Mouse (Mus musculus) lung, embryonic 16.5 days (tissue): ENCODE results near the gene Riok1. TPM values are rescaled to one million over a fixed set of nuclear protein-coding genes. Genes with fewer than 3 reads are reported as not detected.

Experiments used
- ATAC-seq: fragments of 200-750 bp; cut with Nextera tagmentation; 2 replicates; pipeline ENCODE4 v1.8.0; 2017; ENCODE audit warnings: low read depth, mild to moderate bottlenecking, moderate library complexity
- H3K27ac ChIP-seq: fragments of 300-500 bp; sonication (generic); 2 replicates; pipeline ENCODE4 v1.5.1; 2014; ENCODE audit warnings: mild to moderate bottlenecking, control low read depth, low read length
- H3K27me3 ChIP-seq: fragments of 300-500 bp; sonication (generic); 2 replicates; pipeline ENCODE4 v1.6.1; 2014; ENCODE audit warnings: low read depth, low read length, mixed read lengths; ENCODE audit not compliant: control insufficient read depth, insufficient read depth
- H3K36me3 ChIP-seq: fragments of 300-500 bp; sonication (generic); 2 replicates; pipeline ENCODE4 v1.6.1; 2014; ENCODE audit warnings: low read length; ENCODE audit not compliant: control insufficient read depth, insufficient read depth
- H3K4me1 ChIP-seq: fragments of 300-500 bp; sonication (generic); replicated peaks from 2 replicates; pipeline ENCODE4 v1.6.1; 2014; ENCODE audit warnings: low read length, mixed read lengths; ENCODE audit not compliant: control insufficient read depth, insufficient read depth
- H3K4me2 ChIP-seq: fragments of 300-500 bp; sonication (generic); 2 replicates; pipeline ENCODE4 v1.6.1; 2014; ENCODE audit warnings: low read depth, low read length, control low read depth
- H3K4me3 ChIP-seq: fragments of 300-500 bp; sonication (generic); 2 replicates; pipeline ENCODE4 v1.5.1; 2014; ENCODE audit warnings: mild to moderate bottlenecking, low read length, control low read depth
- H3K9ac ChIP-seq: fragments of 300-500 bp; sonication (generic); 2 replicates; pipeline ENCODE4 v1.6.1; 2014; ENCODE audit warnings: low read length, control low read depth
- H3K9me3 ChIP-seq: fragments of 300-500 bp; sonication (generic); 2 replicates; pipeline ENCODE4 v1.6.1; 2016; ENCODE audit warnings: low read length; ENCODE audit not compliant: control insufficient read depth
- WGBS: fragments of 180-500 bp; shearing (Covaris S2); extraction: QIAGEN DNeasy Blood & Tissue Kit; methylation state at CpG from one replicate; pipeline ENCODE4 v1.1.7; 2014; 5-methylcytosine and 5-hydroxymethylcytosine counted together
- polyA plus RNA-seq: library from polyadenylated mRNA; unstranded; fragments of >200 nt; fragmentation: Nextera tagmentation; extraction: Ambion mirVana; gene quantifications from 2 replicates; pipeline ENCODE4 v1.2.1, GENCODE M21; 2015

The Riok1 gene
- polyA plus RNA-seq, 1 experiment from 2014 or later = 56.0 TPM

DNA sequence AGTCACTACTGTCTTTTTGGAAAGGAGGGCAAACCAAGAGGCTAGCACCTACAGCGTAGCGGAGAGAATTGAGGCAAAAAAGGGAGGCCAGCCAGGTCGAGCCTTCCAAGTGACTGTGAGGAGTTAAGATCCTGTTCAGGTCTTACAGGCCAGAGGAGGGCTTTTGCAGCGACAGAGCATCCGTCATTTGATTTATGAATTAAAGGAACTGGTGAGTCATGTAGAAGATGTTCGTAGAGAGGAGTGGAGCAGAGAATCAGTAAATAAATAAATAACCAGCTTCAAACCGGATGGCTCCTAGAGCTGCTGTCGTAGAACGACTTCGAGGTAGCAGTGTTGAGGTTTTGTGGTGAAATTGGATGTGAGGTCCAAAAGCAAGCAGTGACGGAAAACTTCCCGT is 1.0 kb downstream of the Riok1 start:
- Histone ChIP-seq H3K9ac (peak overlapping the region; percentile 93), H3K4me2 (peak overlapping the region; percentile 84), H3K27me3 (no peaks in the 10 kb centered on the region), H3K9me3 (no peaks in the 10 kb centered on the region), H3K27ac (no peak overlapping the region), H3K36me3 (peaks cover 15% of the 10 kb centered on the region), H3K4me3 (peak overlapping the region; percentile 95), H3K4me1 (peaks cover 20% of the 10 kb centered on the region)
- no peak for ATAC-seq
- WGBS = 31% methylated on average over 12 of the region's 12 CpGs

DNA sequence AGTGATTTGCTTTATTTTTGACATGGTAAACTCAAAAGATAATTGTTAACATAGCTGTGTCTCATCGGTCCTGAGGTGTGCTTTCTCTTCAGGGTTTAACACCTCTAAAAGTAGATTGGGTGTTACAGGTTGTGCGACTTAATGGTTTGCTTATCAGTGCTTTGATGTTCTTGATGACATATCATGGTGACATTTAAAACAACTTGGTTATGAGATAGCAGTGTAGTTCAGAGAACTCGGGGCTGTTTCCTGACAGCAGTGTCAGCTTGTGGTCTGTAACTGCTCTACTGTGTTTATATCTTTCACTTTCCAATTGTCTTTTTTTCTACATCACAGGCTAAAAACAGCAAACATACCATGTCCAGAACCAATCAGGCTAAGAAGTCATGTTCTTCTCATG is 13.1 kb downstream of the Riok1 start:
- no peak overlapping the region for H3K4me3 ChIP-seq
- 53% methylated on average over 3 of the region's 3 CpGs for WGBS
- peaks cover 60% of the 10 kb centered on the region for H3K36me3 ChIP-seq
- H3K9ac ChIP-seq = no peak overlapping the region
- no peak for ATAC-seq
- H3K4me1 ChIP-seq = no peaks in the 10 kb centered on the region
- no peak overlapping the region for H3K27ac ChIP-seq
- no peaks in the 10 kb centered on the region for H3K27me3 ChIP-seq
- H3K4me2 ChIP-seq = no peak overlapping the region
- no peaks in the 10 kb centered on the region for H3K9me3 ChIP-seq

DNA sequence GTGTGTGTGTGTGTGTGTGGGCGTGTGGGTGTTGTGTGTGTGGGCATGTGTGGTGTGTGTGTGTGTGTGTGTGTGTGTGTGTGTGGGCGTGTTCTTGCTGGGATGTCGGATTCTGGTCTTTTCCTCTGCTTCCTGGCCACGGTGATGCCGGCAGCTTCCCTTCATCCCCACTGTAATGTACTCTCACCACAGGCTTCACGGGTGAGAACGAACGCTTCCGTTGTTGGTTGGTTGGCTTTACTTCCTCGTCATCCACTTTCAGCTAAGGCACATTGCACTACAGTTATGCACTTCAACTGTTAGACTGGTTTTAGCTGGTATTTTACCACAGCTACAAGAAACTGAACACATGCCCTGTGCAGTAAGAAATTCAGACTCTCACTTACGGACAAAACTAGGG is 25.9 kb downstream of the Riok1 start:
- H3K4me2 ChIP-seq = no peak overlapping the region
- no peaks in the 10 kb centered on the region for H3K4me1 ChIP-seq
- no peaks in the 10 kb centered on the region for H3K27me3 ChIP-seq
- no peak for ATAC-seq
- H3K4me3 ChIP-seq = no peak overlapping the region
- H3K9ac ChIP-seq = no peak overlapping the region
- H3K9me3 ChIP-seq = no peaks in the 10 kb centered on the region
- H3K27ac ChIP-seq = no peak overlapping the region
- 87% methylated on average over 11 of the region's 11 CpGs for WGBS
- H3K36me3 ChIP-seq = peaks cover 16% of the 10 kb centered on the region

DNA sequence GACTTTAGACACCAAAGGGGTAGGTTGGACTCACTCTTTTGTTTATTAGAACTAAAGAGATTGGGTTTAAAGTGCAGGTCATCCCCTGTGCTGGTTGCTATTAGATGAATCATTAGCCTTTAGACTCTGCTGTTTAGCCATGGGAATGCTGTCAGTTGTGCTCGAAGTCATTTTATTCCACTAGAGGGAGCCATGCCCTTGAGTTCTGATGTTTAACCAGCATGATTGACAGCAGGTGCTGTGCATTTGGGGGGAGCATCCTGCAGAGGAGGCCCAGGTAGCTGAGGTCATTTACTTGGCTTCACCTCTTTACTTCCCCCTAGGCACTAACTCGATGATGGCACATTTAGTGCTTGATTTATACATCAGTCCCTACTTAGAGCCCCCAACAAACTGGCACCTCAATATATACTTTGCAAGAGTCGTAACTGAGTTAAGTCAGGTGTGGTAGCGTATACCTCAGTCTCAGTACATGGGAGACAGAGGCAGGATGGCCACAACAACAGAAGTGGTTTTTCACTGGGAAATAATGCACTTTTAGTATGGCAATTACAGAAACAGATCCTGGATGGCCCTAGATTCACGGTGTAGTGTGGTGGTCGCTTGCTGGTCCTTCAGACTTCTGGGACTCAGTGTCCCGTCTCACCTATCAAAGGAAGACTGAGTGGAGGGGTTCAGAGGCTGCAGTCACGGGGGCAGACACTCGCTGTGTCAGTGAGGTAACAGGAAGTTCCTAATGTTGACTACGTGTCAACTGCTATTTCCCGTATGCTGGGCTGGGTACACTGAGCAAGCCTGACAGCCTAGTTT is 28.3 kb downstream of the Riok1 start:
- H3K4me3 ChIP-seq = no peak overlapping the region
- no peaks in the 10 kb centered on the region for H3K4me1 ChIP-seq
- H3K27me3 ChIP-seq = no peaks in the 10 kb centered on the region
- H3K36me3 ChIP-seq = peaks cover 7% of the 10 kb centered on the region; the same call in 1 of the 2 replicates
- H3K27ac ChIP-seq = no peak overlapping the region
- ATAC-seq = peak; percentile 56
- 53% methylated on average over 11 of the region's 11 CpGs for WGBS
- H3K9ac ChIP-seq = no peak overlapping the region
- no peaks in the 10 kb centered on the region for H3K9me3 ChIP-seq
- no peak overlapping the region for H3K4me2 ChIP-seq

DNA sequence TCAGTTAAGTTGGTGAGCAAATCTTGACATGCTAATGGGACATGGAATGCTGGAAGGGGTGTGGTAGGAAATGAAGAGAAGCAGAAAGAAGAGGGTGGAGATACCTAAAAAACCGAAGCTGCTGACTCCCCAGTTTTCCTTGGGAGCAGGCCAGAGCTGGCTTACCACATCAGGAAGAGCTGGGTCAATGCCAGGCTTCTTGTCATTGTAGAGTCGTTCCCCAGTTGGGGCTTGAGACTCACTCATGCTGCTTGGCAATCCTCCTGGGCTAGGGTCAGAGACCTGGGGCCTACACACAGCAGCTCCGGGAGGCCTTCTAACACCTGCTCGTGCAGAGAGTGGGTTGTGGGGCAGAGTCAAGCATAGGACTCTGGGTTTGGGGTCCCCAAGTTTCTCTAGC is 34.1 kb downstream of the Riok1 start:
- Histone ChIP-seq H3K9me3 (no peaks in the 10 kb centered on the region), H3K36me3 (no peaks in the 10 kb centered on the region), H3K9ac (no peak overlapping the region), H3K4me2 (no peak overlapping the region), H3K4me3 (no peak overlapping the region), H3K4me1 (peaks cover 3% of the 10 kb centered on the region; the same call in 1 of the 2 replicates), H3K27ac (no peak overlapping the region), H3K27me3 (no peaks in the 10 kb centered on the region)
- 53% methylated on average over 4 of the region's 4 CpGs for WGBS
- ATAC-seq = peak; percentile 45; the same call in 1 of the 2 replicates

DNA sequence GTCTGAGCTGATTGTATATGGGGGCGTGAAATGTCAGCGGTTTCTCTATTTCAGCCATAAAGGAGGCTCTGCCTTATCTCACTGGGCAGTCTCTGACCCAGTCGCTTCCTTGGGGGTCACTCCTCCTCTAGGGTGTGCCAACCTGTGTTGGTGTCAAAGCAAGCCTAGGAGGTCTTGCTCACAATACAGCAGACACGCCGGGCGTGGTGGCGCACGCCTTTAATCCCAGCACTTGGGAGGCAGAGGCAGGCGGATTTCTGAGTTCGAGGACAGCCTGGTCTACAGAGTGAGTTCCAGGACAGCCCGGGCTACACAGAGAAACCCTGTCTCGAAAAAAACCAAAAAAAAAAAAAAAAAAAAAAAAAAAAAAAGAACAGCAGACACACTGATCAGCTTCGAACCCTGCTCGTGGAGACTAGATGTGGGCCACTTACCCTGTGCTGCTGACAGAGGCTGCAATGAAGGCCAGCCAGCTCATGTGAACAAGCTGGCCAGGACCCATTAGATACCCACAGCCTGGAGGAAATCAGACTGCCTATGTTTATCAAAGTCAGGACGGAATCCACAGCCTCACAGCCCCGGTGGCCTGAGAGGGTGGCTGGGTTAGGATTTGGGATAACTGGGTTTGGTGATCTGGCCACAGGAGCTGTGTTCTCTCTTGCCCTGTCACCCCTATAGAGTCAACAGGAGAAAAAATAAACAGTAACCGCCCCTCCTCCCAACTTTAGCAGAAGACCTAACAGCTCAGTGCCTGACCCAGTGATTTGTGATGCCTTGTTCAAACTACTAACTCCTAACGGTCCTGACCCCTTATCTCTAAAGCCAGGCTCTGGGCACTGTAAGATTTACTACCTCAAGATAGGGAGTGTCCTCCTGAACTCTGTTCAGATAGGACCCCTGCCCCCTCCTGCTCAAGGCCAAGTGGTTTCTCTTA is 36.8 kb downstream of the Riok1 start:
- ATAC-seq = no peak
- H3K9me3 ChIP-seq = no peaks in the 10 kb centered on the region
- H3K4me3 ChIP-seq = no peak overlapping the region
- H3K36me3 ChIP-seq = no peaks in the 10 kb centered on the region
- H3K9ac ChIP-seq = no peak overlapping the region
- H3K4me2 ChIP-seq = no peak overlapping the region
- no peak overlapping the region for H3K27ac ChIP-seq
- 68% methylated on average over 17 of the region's 18 CpGs for WGBS
- peaks cover 3% of the 10 kb centered on the region for H3K4me1 ChIP-seq
- no peaks in the 10 kb centered on the region for H3K27me3 ChIP-seq

DNA sequence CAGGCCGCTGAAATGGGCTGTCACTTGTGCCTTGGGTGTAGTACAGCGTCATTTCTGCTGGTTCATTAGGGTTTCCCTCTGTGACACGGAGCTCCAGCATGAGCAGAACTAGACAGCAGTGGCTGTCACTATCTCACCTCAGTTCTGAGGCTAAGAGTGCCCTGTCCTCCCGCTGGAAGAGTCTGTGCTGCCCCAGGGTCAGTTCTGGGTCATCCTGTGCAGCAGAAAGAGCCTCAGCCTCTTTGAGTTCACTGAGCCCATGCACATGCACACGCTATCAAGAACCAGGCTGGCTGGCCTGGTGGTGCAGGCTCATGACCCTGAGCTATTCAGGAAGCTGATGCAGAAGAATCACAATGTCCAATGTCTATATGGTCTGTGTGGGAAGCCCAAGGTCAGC is 37.6 kb downstream of the Riok1 start:
- Histone ChIP-seq H3K27ac (no peak overlapping the region), H3K9me3 (no peaks in the 10 kb centered on the region), H3K27me3 (no peaks in the 10 kb centered on the region), H3K4me3 (no peak overlapping the region), H3K36me3 (no peaks in the 10 kb centered on the region), H3K4me2 (no peak overlapping the region), H3K9ac (no peak overlapping the region), H3K4me1 (peaks cover 5% of the 10 kb centered on the region)
- 16% methylated on average over 5 of the region's 5 CpGs for WGBS
- ATAC-seq = no peak

DNA sequence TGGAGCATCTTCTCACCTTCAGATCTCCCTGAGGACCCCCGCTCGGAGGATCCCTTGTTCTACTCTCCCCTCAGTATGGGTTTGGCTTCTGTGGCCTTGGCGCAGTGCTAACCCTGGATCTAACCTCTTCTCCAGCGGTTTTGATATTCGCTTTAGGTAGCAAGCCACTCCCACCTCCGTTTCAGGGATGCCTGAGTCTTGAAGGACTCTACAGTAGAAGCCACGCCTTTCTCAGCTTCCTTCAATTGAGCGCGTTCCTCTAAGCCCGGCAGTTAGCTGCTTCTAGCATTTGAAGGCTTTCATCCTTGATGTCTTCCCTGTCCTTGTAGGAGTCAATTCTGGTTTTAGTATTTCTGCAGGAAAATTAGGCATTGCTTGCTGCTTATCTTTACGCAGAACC is 40.3 kb downstream of the Riok1 start:
- no peaks in the 10 kb centered on the region for H3K36me3 ChIP-seq
- H3K9me3 ChIP-seq = no peaks in the 10 kb centered on the region
- H3K4me3 ChIP-seq = no peak overlapping the region
- 0 out of 2 replicates have a peak, but pooled peaks have one; percentile 52 for ATAC-seq
- H3K9ac ChIP-seq = no peak overlapping the region
- peaks cover 2% of the 10 kb centered on the region; the same call in 1 of the 2 replicates for H3K4me1 ChIP-seq
- 20% methylated on average over 11 of the region's 11 CpGs for WGBS
- no peaks in the 10 kb centered on the region for H3K27me3 ChIP-seq
- H3K27ac ChIP-seq = no peak overlapping the region
- H3K4me2 ChIP-seq = peak overlapping the region; percentile 25; the same call in 1 of the 2 replicates

DNA sequence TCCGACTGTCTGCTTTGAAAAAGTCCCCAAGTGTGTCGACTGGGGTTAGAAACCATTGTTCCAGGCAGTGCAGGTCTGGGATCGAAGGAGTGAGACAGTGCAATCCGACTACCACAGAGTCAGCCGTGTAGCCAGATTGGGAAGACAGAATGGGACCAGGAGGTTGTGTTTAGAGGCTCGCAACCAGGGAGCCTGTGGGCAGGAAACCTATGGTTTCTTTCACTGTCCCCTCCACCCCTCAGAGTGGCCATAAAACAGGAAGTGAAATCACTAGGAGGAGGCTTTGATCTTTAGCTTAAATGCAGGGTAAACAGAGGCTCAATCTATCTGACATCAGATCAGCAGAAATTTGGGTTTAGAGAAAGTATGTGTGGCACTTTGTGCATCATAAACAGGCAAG is 42.0 kb downstream of the Riok1 start:
- H3K27me3 ChIP-seq = no peaks in the 10 kb centered on the region
- WGBS = 56% methylated on average over 6 of the region's 6 CpGs
- no peak overlapping the region for H3K4me2 ChIP-seq
- H3K9me3 ChIP-seq = no peaks in the 10 kb centered on the region
- H3K4me1 ChIP-seq = peaks cover 2% of the 10 kb centered on the region; the same call in 1 of the 2 replicates
- no peak overlapping the region for H3K9ac ChIP-seq
- H3K27ac ChIP-seq = no peak overlapping the region
- no peaks in the 10 kb centered on the region for H3K36me3 ChIP-seq
- no peak overlapping the region for H3K4me3 ChIP-seq
- no peak for ATAC-seq
